Mouse (Mus musculus) myocyte (in vitro differentiated cells): ENCODE measurements around the gene Syap1. TPM values are rescaled to one million over a fixed set of nuclear protein-coding genes. Genes with fewer than 3 reads are reported as not detected.

Experiments
- H3K27me3 ChIP-seq: one replicate; pipeline ENCODE4 v1.6.1; 2011; ENCODE audit not compliant: control insufficient read depth, insufficient read depth, insufficient read length
- H3K36me3 ChIP-seq: one replicate; pipeline ENCODE4 v1.6.1; 2011; ENCODE audit not compliant: control insufficient read depth, insufficient read depth
- H3K4me2 ChIP-seq: one replicate; pipeline ENCODE4 v1.6.1; 2011; ENCODE audit warnings: low read depth, control low read depth
- H3K4me3 ChIP-seq: one replicate; pipeline ENCODE4 v1.5.1; 2011; ENCODE audit warnings: mild to moderate bottlenecking, control low read depth, moderate library complexity
- H3K79me2 ChIP-seq: one replicate; pipeline ENCODE4 v1.6.1; 2011; ENCODE audit not compliant: control insufficient read depth, insufficient read depth
- H3ac ChIP-seq: one replicate; pipeline ENCODE4 v1.6.1; 2011; ENCODE audit not compliant: control insufficient read depth, insufficient read length
- CEBPB ChIP-seq: IDR thresholded peaks from 2 replicates; pipeline ENCODE4 v1.6.1; 2011; ENCODE audit warnings: mild to moderate bottlenecking, moderate library complexity; ENCODE audit not compliant: poor library complexity, insufficient read depth, severe bottlenecking
- POLR2A ChIP-seq: IDR thresholded peaks from one replicate; pipeline ENCODE4 v1.6.1; 2011; ENCODE audit warnings: low read depth, mild to moderate bottlenecking, control low read depth, moderate library complexity; ENCODE audit not compliant: insufficient read length
- polyA plus RNA-seq: library from polyadenylated mRNA; unstranded; fragments of >200 nt; fragmentation: generic; extraction: Trizol; gene quantifications from one replicate; pipeline ENCODE4 v1.2.1, GENCODE M21; 2012; ENCODE audit warnings: missing spikeins

Gene Syap1
- polyA plus RNA-seq, 1 experiment = 25.6 TPM

DNA sequence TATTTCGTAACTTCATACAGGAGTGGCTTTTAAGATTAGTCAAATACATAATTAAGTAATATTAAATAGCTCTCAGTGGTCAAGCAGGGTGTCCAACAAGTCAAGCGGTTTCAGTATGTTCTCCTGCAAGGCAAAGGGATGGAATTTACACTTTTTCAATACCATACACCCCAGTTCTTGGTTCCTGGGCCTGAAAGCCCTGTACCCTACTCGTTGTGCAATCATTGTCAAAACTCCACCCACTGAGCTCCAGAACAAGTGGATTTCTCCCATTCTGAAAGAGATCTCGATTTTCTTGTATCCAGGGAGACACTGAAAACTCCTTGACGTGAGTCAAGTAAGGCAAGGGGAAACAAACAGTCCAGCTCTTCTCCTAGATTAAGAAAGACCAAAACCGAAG is 60.2 kb downstream of the Syap1 start:
- Histone ChIP-seq H3K79me2 (peaks cover 19% of the 10 kb centered on the region), H3K36me3 (no peaks in the 10 kb centered on the region), H3ac (no peak overlapping the region), H3K27me3 (no peaks in the 10 kb centered on the region), H3K4me3 (peak overlapping the region; percentile 54), H3K4me2 (peak overlapping the region; percentile 66)
- TF ChIP-seq CEBPB = peak; percentile 79
- TF ChIP-seq POLR2A = no peak

Other genes with a start within 250 kb of the Syap1 start
- 0.05 TPM for gene Reps2, start 244.8 kb downstream of the Syap1 start, polyA plus RNA-seq
- gene Rbbp7, start 128.0 kb downstream of the Syap1 start, polyA plus RNA-seq = 98.8 TPM
- 1.8 TPM for gene Txlng, start 59.0 kb downstream of the Syap1 start, polyA plus RNA-seq
- 18.9 TPM for gene Ctps2, start 12.8 kb upstream of the Syap1 start, polyA plus RNA-seq
- not detected for gene S100g, start 76.2 kb upstream of the Syap1 start, polyA plus RNA-seq